Comparison of ENCODE assay signal across 13 mouse cellular contexts in genomic region chr16:30956141-30956540, GRCm38 (mm10).
"Had no signal": no experiment of that assay in that cellular context is flagged by ENCODE, and none has a peak within 500 bp of the region (broad histone marks: within the 10 kb centered on the region; RNA-seq: fewer than 3 reads in every experiment).

No protein-coding gene starts in this region.

- H3K27ac ChIP-seq: liver, embryonic 12.5 days; liver, embryonic 14.5 days; midbrain, embryonic 12.5 days; stomach, embryonic 15.5 days; stomach, postnatal 0 days had no signal

- H3K9ac ChIP-seq: liver, embryonic 12.5 days; liver, embryonic 14.5 days; lung, embryonic 14.5 days; midbrain, embryonic 12.5 days; stomach, embryonic 15.5 days had no signal

- H3K4me1 ChIP-seq: liver, embryonic 12.5 days; midbrain, embryonic 12.5 days had no signal

- H3K4me3 ChIP-seq: liver, embryonic 12.5 days; megakaryocyte, embryonic 14.5 days; midbrain, embryonic 12.5 days; stomach, embryonic 15.5 days had no signal

- DNase-seq: lung, adult 18-20 months; lung, embryonic 14.5 days; lung, postnatal 10 days; midbrain, embryonic 14.5 days; right cerebral cortex, postnatal 14 days; thymus, adult 2 months; thymus, postnatal 36 days had no signal

- ATAC-seq: liver, embryonic 12.5 days had no signal

- H3K4me2 ChIP-seq: liver, embryonic 12.5 days; lung, embryonic 14.5 days; midbrain, embryonic 12.5 days; stomach, embryonic 15.5 days had no signal

- H3K9me3 ChIP-seq: liver, embryonic 12.5 days; megakaryocyte, embryonic 14.5 days; midbrain, embryonic 12.5 days; stomach, embryonic 15.5 days had no signal

- H3K36me3 ChIP-seq: midbrain, embryonic 12.5 days; stomach, embryonic 15.5 days had no signal

- H3K27me3 ChIP-seq: liver, embryonic 12.5 days; megakaryocyte, embryonic 14.5 days; midbrain, embryonic 12.5 days; stomach, embryonic 15.5 days had no signal
